Mouse (Mus musculus): ENCODE measurements around the gene Vmn1r32.

Vmn1r32 gene

GRCm38 (mm10) chr6:66559996-66560395 is at the start of gene Vmn1r32:
Gene Vmn1r32 (minus strand): TSS chr6:66560096.
- DNase-seq (ENCODE audit: low spot score): no peak

GRCm38 (mm10) chr6:66595804-66596203 is 35.9 kb upstream of the Vmn1r32 start:
- no peak for DNase-seq (ENCODE audit: low spot score)

GRCm38 (mm10) chr6:66535966-66536365 is 23.9 kb downstream of the Vmn1r32 start:
- no peak for DNase-seq (ENCODE audit: low spot score)

GRCm38 (mm10) chr6:66535028-66535862 is 24.7 kb downstream of the Vmn1r32 start, which contains the start of gene Mad2l1:
Gene Mad2l1 (plus strand): TSS chr6:66535390.
- DNase-seq (ENCODE audit: low spot score): peak; percentile 97

- no peak for DNase-seq (ENCODE audit: low spot score)
These were observed 25.4 kb downstream of the Vmn1r32 start for GRCm38 (mm10) chr6:66534366-66534941.

- peak; percentile 7 for DNase-seq (ENCODE audit: low spot score)
These were observed 26.7 kb downstream of the Vmn1r32 start for GRCm38 (mm10) chr6:66533241-66533640.

- no peak for DNase-seq (ENCODE audit: low spot score)
These were observed 31.5 kb downstream of the Vmn1r32 start for GRCm38 (mm10) chr6:66528386-66528785.

- DNase-seq (ENCODE audit: low spot score): no peak
These were observed 43.5 kb downstream of the Vmn1r32 start for GRCm38 (mm10) chr6:66516368-66516767.
